Mouse (Mus musculus) liver, postnatal 0 days (tissue): ENCODE results near the gene Wdr95. TPM values are rescaled to one million over a fixed set of nuclear protein-coding genes. Genes with fewer than 3 reads are reported as not detected.

Experiments used
- ATAC-seq: fragments of 200-750 bp; cut with Nextera tagmentation; 2 replicates; pipeline ENCODE4 v1.8.0; 2017; ENCODE audit warnings: mild to moderate bottlenecking, moderate library complexity
- DNase-seq: peaks from one replicate; pipeline ENCODE4 v3.0.0-alpha.2; 2016
- H3K27ac ChIP-seq: fragments of 300-500 bp; sonication (generic); 2 replicates; pipeline ENCODE4 v1.5.1; 2014; ENCODE audit warnings: antibody characterized with exemption, moderate library complexity, mild to moderate bottlenecking, low read depth
- H3K27me3 ChIP-seq: fragments of 300-500 bp; sonication (generic); 2 replicates; pipeline ENCODE4 v1.6.1; 2014; ENCODE audit warnings: low read length, control low read depth, mixed read lengths; ENCODE audit not compliant: insufficient read depth
- H3K36me3 ChIP-seq: fragments of 300-500 bp; sonication (generic); replicated peaks from 2 replicates; pipeline ENCODE4 v1.6.1; 2014; ENCODE audit warnings: mild to moderate bottlenecking, control low read depth, low read length, moderate library complexity, mixed read lengths; ENCODE audit not compliant: insufficient read depth
- H3K4me1 ChIP-seq: fragments of 300-500 bp; sonication (generic); 2 replicates; pipeline ENCODE4 v1.6.1; 2014; ENCODE audit warnings: antibody characterized with exemption, mild to moderate bottlenecking, control low read depth; ENCODE audit not compliant: insufficient read depth
- H3K4me2 ChIP-seq: fragments of 300-500 bp; sonication (generic); 2 replicates; pipeline ENCODE4 v1.6.1; 2014; ENCODE audit warnings: low read depth, mild to moderate bottlenecking, low read length, moderate library complexity, mixed read lengths
- H3K4me3 ChIP-seq: fragments of 300-500 bp; sonication (generic); 2 replicates; pipeline ENCODE4 v1.5.1; 2014; ENCODE audit warnings: low read depth, low read length
- H3K9ac ChIP-seq: fragments of 300-500 bp; sonication (generic); replicated peaks from 2 replicates; pipeline ENCODE4 v1.6.1; 2014; ENCODE audit warnings: mild to moderate bottlenecking, moderate library complexity
- H3K9me3 ChIP-seq: fragments of 300-500 bp; sonication (generic); 2 replicates; pipeline ENCODE4 v1.6.1; 2016; ENCODE audit warnings: mild to moderate bottlenecking, control low read depth, low read length, mixed read lengths
- CTCF ChIP-seq: sonication (generic); IDR thresholded peaks from 2 replicates; pipeline ENCODE4 v1.5.1; 2016; ENCODE audit warnings: antibody characterized with exemption, low read depth
- EP300 ChIP-seq: IDR thresholded peaks from 2 replicates; pipeline ENCODE4 v1.6.1; 2016; ENCODE audit warnings: antibody characterized with exemption, low read depth, mild to moderate bottlenecking
- WGBS: fragments of 180-500 bp; shearing (Covaris S2); extraction: QIAGEN DNeasy Blood & Tissue Kit; methylation state at CpG from one replicate; pipeline ENCODE4 v1.1.7; 2014; ENCODE audit not compliant: insufficient replicate concordance; 5-methylcytosine and 5-hydroxymethylcytosine counted together
- polyA plus RNA-seq: library from polyadenylated mRNA; unstranded; fragments of >200 nt; fragmentation: Nextera tagmentation; extraction: Ambion mirVana; gene quantifications from 2 replicates; pipeline ENCODE4 v1.2.1, GENCODE M21; 2015

Gene Wdr95
- polyA plus RNA-seq, 1 experiment from 2014 or later: not detected

- Histone ChIP-seq H3K4me3 (no peak overlapping the region), H3K27me3 (no peaks in the 10 kb centered on the region), H3K4me1 (no peaks in the 10 kb centered on the region), H3K27ac (no peak overlapping the region), H3K36me3 (no peaks in the 10 kb centered on the region), H3K9me3 (no peaks in the 10 kb centered on the region), H3K9ac (no peak overlapping the region), H3K4me2 (no peak overlapping the region)
- no peak for DNase-seq
- WGBS: 75% methylated on average over 11 of the region's 11 CpGs
- ATAC-seq: no peak
- no peak for TF ChIP-seq EP300
- TF ChIP-seq CTCF: no peak
Measured at GRCm38 (mm10) chr5:149489136-149489535, 39.3 kb upstream of the Wdr95 start.

DNA sequence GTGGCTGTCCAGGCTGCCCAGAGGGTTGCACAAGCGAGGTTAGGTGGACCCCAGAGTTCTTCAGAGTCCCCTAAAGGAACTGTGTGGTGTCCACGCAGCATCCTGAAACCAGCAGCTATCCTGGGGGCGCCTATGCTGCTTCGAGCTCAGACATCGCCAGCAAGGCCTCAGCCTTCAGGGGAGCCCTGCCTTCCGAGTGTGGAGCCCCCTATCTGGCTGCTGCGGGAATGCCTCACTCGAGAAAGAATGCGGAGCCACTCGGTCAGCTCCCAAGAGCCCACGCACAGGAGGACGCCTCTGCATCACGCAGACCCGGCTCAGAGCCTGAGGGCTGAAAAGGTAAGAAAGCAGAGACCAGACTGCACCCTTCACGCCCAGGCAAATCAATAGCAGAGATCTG, 38.2 kb upstream of the Wdr95 start:
- H3K27ac ChIP-seq: no peak overlapping the region
- TF ChIP-seq EP300 (no peak), CTCF (no peak)
- no peaks in the 10 kb centered on the region for H3K4me1 ChIP-seq
- no peaks in the 10 kb centered on the region for H3K9me3 ChIP-seq
- H3K4me3 ChIP-seq: no peak overlapping the region
- no peaks in the 10 kb centered on the region for H3K36me3 ChIP-seq
- no peak overlapping the region for H3K9ac ChIP-seq
- no peak for DNase-seq
- H3K27me3 ChIP-seq: no peaks in the 10 kb centered on the region
- WGBS: 68% methylated on average over 15 of the region's 15 CpGs
- no peak for ATAC-seq
- H3K4me2 ChIP-seq: no peak overlapping the region

DNA sequence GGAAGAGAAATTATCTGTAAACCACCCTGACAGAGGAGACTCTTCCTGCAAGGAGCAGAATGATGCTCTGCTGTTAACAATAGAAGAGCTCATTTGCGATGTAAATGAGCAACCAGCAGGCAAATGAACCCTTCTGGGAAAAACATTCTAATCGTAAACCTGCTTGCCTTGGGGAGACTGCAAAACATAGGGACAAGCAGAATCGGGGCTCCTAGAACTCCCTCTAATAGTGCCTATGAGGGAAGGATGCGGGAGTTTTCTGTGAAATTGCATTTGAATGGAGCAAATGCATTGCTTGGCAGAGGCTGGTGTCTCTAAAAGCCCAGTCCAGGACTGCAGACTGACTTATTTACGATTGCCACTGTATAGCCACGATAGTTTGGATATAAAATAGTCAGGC, 32.8 kb upstream of the Wdr95 start:
- no peak for ATAC-seq
- no peak overlapping the region for H3K4me3 ChIP-seq
- 54% methylated on average over 6 of the region's 6 CpGs for WGBS

GRCm38 (mm10) chr5:149496401-149497066, 31.9 kb upstream of the Wdr95 start:
- Histone ChIP-seq H3K27ac (no peak overlapping the region), H3K4me3 (no peak overlapping the region), H3K27me3 (no peaks in the 10 kb centered on the region), H3K4me2 (no peak overlapping the region), H3K9me3 (no peaks in the 10 kb centered on the region), H3K36me3 (no peaks in the 10 kb centered on the region), H3K4me1 (no peaks in the 10 kb centered on the region), H3K9ac (no peak overlapping the region)
- WGBS: 68% methylated on average over 12 of the region's 12 CpGs
- TF ChIP-seq EP300 (no peak), CTCF (no peak)
- DNase-seq (no peak), ATAC-seq (no peak)

More for the DNA sequence above, 32.8 kb upstream of the Wdr95 start:
- TF ChIP-seq EP300: no peak
- Histone ChIP-seq H3K27me3 (no peaks in the 10 kb centered on the region), H3K4me2 (no peak overlapping the region), H3K9me3 (no peaks in the 10 kb centered on the region), H3K4me1 (no peaks in the 10 kb centered on the region), H3K36me3 (no peaks in the 10 kb centered on the region), H3K27ac (no peak overlapping the region), H3K9ac (no peak overlapping the region)
- no peak for DNase-seq

DNA sequence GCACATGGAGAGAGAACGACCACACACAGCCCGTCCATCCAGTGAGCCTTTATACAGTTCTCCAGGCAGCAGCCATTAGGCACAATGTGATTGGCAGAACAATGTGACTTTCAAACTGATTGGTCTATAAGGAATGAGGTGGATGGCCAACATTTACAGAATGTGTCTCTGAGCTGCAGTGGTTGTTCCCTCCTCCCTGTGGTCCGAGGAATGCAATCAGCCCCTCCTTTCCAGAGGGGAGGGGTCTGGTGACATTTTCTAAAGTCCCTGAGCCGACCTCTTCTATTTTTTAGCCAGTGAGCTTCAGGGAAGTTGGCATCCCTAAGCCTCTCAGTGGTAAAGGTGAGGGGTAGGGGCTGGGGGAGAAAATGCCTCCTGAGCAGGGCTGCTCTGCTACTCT, 28.5 kb upstream of the Wdr95 start:
- 51% methylated on average over 4 of the region's 4 CpGs for WGBS
- DNase-seq: no peak

DNA sequence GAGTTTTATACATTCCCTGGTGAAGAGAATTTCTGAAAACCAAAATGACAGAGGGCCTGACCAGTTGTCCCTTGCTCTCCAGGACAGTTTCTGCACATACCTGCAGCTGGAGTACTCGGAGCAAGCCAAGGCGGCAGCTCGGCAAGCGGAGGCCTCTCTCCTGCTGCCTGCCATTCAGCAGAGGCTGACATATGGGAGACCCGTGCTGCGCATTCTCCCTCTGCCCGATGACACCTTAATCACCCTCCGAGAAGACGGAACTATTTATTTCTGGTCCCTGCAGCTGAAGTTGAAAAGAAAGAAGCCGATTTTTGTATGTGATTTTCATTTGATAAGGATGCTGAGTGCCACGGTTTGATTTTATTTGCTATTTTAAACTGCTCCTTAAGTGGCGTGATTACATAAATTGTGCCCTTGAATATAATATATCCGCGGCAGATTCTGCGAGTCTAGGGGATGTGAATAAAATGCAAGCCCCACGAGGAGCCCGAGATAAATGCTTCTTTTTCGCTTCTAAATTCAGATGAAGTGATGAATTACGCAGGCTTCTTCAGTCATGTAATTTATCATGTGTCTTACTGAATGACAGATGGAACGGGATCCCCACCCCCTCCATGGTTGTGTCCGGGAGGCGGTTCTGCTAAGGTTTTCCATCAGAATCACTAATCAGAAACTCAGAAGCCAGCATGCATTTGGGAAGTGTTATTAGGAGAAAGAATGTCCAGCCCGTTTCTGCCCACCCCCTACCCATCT, 24.9 kb upstream of the Wdr95 start:
- Histone ChIP-seq H3K27ac (no peak overlapping the region), H3K9ac (no peak overlapping the region), H3K4me3 (no peak overlapping the region), H3K27me3 (no peaks in the 10 kb centered on the region), H3K36me3 (no peaks in the 10 kb centered on the region), H3K4me1 (no peaks in the 10 kb centered on the region), H3K9me3 (no peaks in the 10 kb centered on the region), H3K4me2 (no peak overlapping the region)
- DNase-seq (no peak), ATAC-seq (no peak)
- TF ChIP-seq CTCF: no peak
- TF ChIP-seq EP300: no peak
- WGBS: 82% methylated on average over 23 of the region's 23 CpGs

More for the DNA sequence above, 28.5 kb upstream of the Wdr95 start:
- Histone ChIP-seq H3K4me2 (no peak overlapping the region), H3K27me3 (no peaks in the 10 kb centered on the region), H3K4me1 (no peaks in the 10 kb centered on the region), H3K27ac (no peak overlapping the region), H3K36me3 (no peaks in the 10 kb centered on the region), H3K9me3 (no peaks in the 10 kb centered on the region), H3K9ac (no peak overlapping the region), H3K4me3 (no peak overlapping the region)
- no peak for ATAC-seq
- no peak for TF ChIP-seq CTCF
- no peak for TF ChIP-seq EP300
